Mouse (Mus musculus) C3H10T1/2 (cell line): ENCODE results near the gene Il25. TPM values are rescaled to one million over a fixed set of nuclear protein-coding genes. Genes with fewer than 3 reads are reported as not detected.

Experiments
- polyA plus RNA-seq, 2 experiments: library from polyadenylated mRNA; unstranded; fragments of >200 nt; fragmentation: generic; extraction: Trizol; gene quantifications; one replicate each; pipeline ENCODE4 v1.2.1; 2012; ENCODE audit warnings: missing spikeins in 2 of 2

Il25 gene
- polyA plus RNA-seq = not detected

GRCm38 (mm10) chr14:54932645-54933150, at the start of gene Il25:
TSS of gene Il25 (plus strand) at chr14:54932695.

GRCm38 (mm10) chr14:54883154-54884021, 49.1 kb upstream of the Il25 start, which contains the start of the genes Bcl2l2 and Gm20521:
TSS of gene Bcl2l2 (plus strand) at chr14:54883377.
TSS of gene Gm20521 (plus strand) at chr14:54883441.

DNA sequence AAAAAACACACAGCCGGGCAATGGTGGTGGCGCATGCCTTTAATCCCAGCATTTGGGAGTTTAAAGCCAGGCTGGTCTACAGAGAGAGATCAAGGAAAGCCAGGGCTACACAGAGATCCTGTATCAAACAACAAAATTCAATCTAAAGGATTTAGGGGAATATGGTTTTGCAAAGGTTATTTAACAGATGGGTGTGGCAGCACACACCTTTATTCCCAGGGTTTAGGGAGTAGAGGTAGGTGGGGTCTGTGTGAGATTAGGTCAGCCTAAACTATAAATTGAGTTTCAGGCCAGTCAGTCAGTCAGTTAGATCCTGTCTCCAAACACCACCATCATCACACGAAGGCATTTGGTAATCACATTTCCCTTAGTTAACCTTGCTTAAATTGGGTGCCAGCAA, 40.3 kb upstream of the Il25 start, which contains the start of gene Pabpn1:
Gene Pabpn1, plus strand, starts transcription at position 301 of the 400 bp plus-strand sequence.

GRCm38 (mm10) chr14:54912886-54913285, 19.6 kb upstream of the Il25 start, which contains the start of gene Slc22a17:
TSS of gene Slc22a17 (minus strand) at chr14:54913132.

GRCm38 (mm10) chr14:54925349-54926342, 6.8 kb upstream of the Il25 start, which contains the start of gene Efs:
TSS of gene Efs (minus strand) at chr14:54926126.

DNA sequence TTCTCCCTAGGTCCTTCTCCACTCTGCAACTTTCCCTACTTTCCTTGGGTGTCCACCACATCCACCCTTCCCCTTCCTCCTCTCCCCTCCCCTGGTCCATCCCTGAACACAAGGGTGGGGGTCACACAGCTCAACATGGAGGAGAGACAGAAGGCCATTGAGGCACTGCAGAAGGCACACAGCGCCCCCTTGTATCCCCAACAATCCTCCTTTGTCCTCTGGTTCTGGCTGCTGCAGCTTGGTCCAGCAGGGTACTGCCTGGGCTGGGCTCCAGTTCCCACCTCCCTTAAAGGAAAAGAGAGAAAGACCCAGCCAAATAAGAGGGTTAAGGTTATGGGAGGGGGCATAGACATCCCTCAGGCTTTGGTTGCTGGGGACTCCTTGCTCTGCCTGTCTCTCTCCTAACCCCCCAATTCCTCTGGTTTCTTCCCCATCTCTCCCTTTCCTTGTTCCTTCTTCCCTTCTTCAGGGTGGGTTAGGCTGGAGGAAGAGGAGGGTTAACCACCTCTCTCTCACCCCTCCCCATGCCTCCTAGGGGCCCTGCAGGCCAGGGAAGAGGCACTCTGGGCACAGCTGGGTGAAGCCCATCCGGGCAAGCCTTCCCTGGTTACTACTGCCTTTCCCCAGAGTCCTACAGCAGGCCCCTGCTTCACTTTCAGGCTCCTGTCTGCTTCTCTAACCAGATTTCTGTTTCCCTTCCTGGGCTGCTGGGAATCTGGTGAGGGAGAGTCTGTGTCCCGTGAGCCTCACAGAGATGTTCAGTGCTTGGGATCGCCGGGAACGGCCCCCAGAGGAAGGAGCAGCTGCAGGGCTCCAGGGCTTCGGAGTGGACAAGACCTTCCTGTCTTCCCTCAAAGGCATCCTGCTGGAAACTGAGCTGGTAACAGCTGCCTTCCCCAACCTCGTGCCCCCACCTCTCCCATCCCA, 3.7 kb downstream of the Il25 start, which contains the start of gene Cmtm5:
Gene Cmtm5, plus strand, starts transcription at position 358 of the 927 bp plus-strand sequence.

GRCm38 (mm10) chr14:54966320-54966977, 34.0 kb downstream of the Il25 start, which contains the start of gene Myh6:
TSS of gene Myh6 (minus strand) at chr14:54966927.

GRCm38 (mm10) chr14:54976633-54977032, 44.1 kb downstream of the Il25 start, which contains the start of gene Gm17428:
TSS of gene Gm17428 (plus strand) at chr14:54976933.

Other genes with a start within 250 kb of the Il25 start
- 10 to 100 TPM in 1 of 2 experiments, 1 to 10 TPM in 1; 7.4 to 30.1 TPM for gene 1700123O20Rik, start 246.5 kb upstream of the Il25 start, polyA plus RNA-seq
- gene Acin1, start 245.8 kb upstream of the Il25 start, polyA plus RNA-seq = 10 to 100 TPM; 31.4 to 94.4 TPM
- gene Gm29776, start 233.9 kb upstream of the Il25 start, polyA plus RNA-seq = under 1 TPM in 1 of 2 experiments, not detected in 1; 0.06 TPM
- gene Cebpe, start 220.5 kb upstream of the Il25 start, polyA plus RNA-seq = not detected
- gene Slc7a8, start 150.7 kb upstream of the Il25 start, polyA plus RNA-seq = under 1 TPM in 1 of 2 experiments, not detected in 1; 0.01 TPM
- not detected for gene Rnf212b, start 118.6 kb upstream of the Il25 start, polyA plus RNA-seq
- gene Homez, start 61.7 kb upstream of the Il25 start, polyA plus RNA-seq = 1 to 10 TPM in 1 of 2 experiments, under 1 TPM in 1; 0.33 to 2.6 TPM
- under 1 TPM; 0.53 to 0.73 TPM for gene Ppp1r3e, start 55.1 kb upstream of the Il25 start, polyA plus RNA-seq
- gene Bcl2l2, start 49.3 kb upstream of the Il25 start, polyA plus RNA-seq = 10 to 100 TPM in 1 of 2 experiments, 1 to 10 TPM in 1; 2.4 to 13.8 TPM
- 1 to 10 TPM in 1 of 2 experiments, under 1 TPM in 1; 0.08 to 1.2 TPM for gene Gm20521, start 49.3 kb upstream of the Il25 start, polyA plus RNA-seq
- gene Pabpn1, start 40.2 kb upstream of the Il25 start, polyA plus RNA-seq = 100 to 1,000 TPM in 1 of 2 experiments, 10 to 100 TPM in 1; 99.1 to 108 TPM
- gene Slc22a17, start 19.6 kb upstream of the Il25 start, polyA plus RNA-seq = under 1 TPM; 0.01 to 0.37 TPM
- under 1 TPM in 1 of 2 experiments, not detected in 1; 0.05 TPM for gene Efs, start 6.6 kb upstream of the Il25 start, polyA plus RNA-seq
- not detected for gene Cmtm5, start 3.6 kb downstream of the Il25 start, polyA plus RNA-seq
- not detected for gene Myh6, start 34.2 kb downstream of the Il25 start, polyA plus RNA-seq
- gene Gm17428, start 44.2 kb downstream of the Il25 start, polyA plus RNA-seq = not detected
- under 1 TPM; 0.05 to 0.07 TPM for gene Myh7, start 61.9 kb downstream of the Il25 start, polyA plus RNA-seq
- gene Ngdn, start 82.8 kb downstream of the Il25 start, polyA plus RNA-seq = 10 to 100 TPM; 11.8 to 40.7 TPM
- under 1 TPM; 0.08 to 0.59 TPM for gene Zfhx2, start 159.6 kb downstream of the Il25 start, polyA plus RNA-seq
- gene Thtpa, start 162.1 kb downstream of the Il25 start, polyA plus RNA-seq = 10 to 100 TPM in 1 of 2 experiments, 1 to 10 TPM in 1; 3.1 to 11.9 TPM
- gene Ap1g2, start 173.9 kb downstream of the Il25 start, polyA plus RNA-seq = 1 to 10 TPM; 4.9 to 6.1 TPM
- gene Jph4, start 184.2 kb downstream of the Il25 start, polyA plus RNA-seq = under 1 TPM in 1 of 2 experiments, not detected in 1; 0.01 TPM